ENCODE assay signal across 15 mouse cellular contexts in the genomic region with DNA sequence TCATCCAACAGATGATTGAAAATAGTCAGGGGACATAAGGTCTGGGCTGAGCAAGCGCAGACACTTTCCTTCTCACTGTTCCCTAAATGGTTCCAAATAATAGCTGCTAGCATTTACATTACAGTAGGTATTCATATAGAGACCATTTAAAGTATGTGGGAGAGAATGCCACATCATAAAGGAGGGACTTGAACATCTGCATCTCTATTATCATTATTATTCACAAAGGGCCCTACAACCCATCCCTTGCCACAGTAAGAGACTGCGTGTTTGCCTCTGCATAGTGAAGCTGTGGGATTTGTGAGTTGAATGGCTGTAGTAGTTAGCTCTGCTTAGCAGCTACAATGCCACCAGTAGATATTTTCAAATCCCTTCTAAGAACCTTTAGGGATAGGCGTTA.
"Had no signal": no experiment of that assay in that cellular context is flagged by ENCODE, and none has a peak within 500 bp of the region (broad histone marks: within the 10 kb centered on the region; RNA-seq: fewer than 3 reads in every experiment).

No protein-coding gene starts in this region.

- DNase-seq: liver, postnatal 0 days; lung, adult 2 months; lung, postnatal 14 days; lung, postnatal 36 days; right cerebral cortex, postnatal 14 days; thymus, adult 18-20 months; thymus, postnatal 14 days; thymus, postnatal 36 days had no signal

- H3K27ac ChIP-seq: lung, embryonic 15.5 days; macrophage; midbrain, embryonic 13.5 days; midbrain, embryonic 15.5 days; neural tube, embryonic 12.5 days had no signal

- ATAC-seq: liver, postnatal 0 days; lung, postnatal 0 days; midbrain, embryonic 13.5 days; midbrain, embryonic 15.5 days had no signal

- H3K4me3 ChIP-seq: lung, embryonic 15.5 days; megakaryocyte, embryonic 14.5 days; midbrain, embryonic 13.5 days; midbrain, embryonic 15.5 days; neural tube, embryonic 12.5 days had no signal
